Mouse (Mus musculus) liver, embryonic 18 days (tissue): ENCODE measurements around the gene Nipsnap1. TPM values are rescaled to one million over a fixed set of nuclear protein-coding genes. Genes with fewer than 3 reads are reported as not detected.

ENCODE experiments used
- polyA plus RNA-seq: library from polyadenylated mRNA; depleted of rRNA; stranded (reverse); fragments of >200 nt; gene quantifications from 2 replicates; pipeline ENCODE4 v1.2.3, GENCODE M21; 2012; rRNA removed

Nipsnap1 gene
- 65.9 and 74.9 TPM in 2 replicates for polyA plus RNA-seq

GRCm38 (mm10) chr11:4873755-4874475, at the start of gene Nipsnap1:
TSS of gene Nipsnap1 (plus strand) at chr11:4873951.

GRCm38 (mm10) chr11:4849258-4849943, 24.4 kb upstream of the Nipsnap1 start, which contains the start of gene Nf2:
TSS of gene Nf2 (minus strand) at chr11:4849536.

GRCm38 (mm10) chr11:4894848-4895816, 21.4 kb downstream of the Nipsnap1 start, which contains the start of gene Thoc5:
TSS of gene Thoc5 (plus strand) at chr11:4895320.

Other genes with a start within 250 kb of the Nipsnap1 start
- gene Ascc2, start 236.2 kb upstream of the Nipsnap1 start, polyA plus RNA-seq = 8.2 and 9.7 TPM in 2 replicates
- gene Uqcr10, start 169.6 kb upstream of the Nipsnap1 start, polyA plus RNA-seq = 845 and 849 TPM in 2 replicates
- gene Zmat5, start 169.3 kb upstream of the Nipsnap1 start, polyA plus RNA-seq = 13.1 and 14.5 TPM in 2 replicates
- gene Cabp7, start 127.2 kb upstream of the Nipsnap1 start, polyA plus RNA-seq = not detected in 2 replicates
- 10.5 and 12.2 TPM in 2 replicates for gene Nf2, start 24.4 kb upstream of the Nipsnap1 start, polyA plus RNA-seq
- 10.6 and 10.8 TPM in 2 replicates for gene Thoc5, start 21.4 kb downstream of the Nipsnap1 start, polyA plus RNA-seq
- 0.07 and 0.08 TPM in 2 replicates for gene Nefh, start 74.1 kb downstream of the Nipsnap1 start, polyA plus RNA-seq
- 34.2 and 43.2 TPM in 2 replicates for gene Ap1b1, start 112.9 kb downstream of the Nipsnap1 start, polyA plus RNA-seq
- gene Rasl10a, start 184.2 kb downstream of the Nipsnap1 start, polyA plus RNA-seq = 0.36 and 0.44 TPM in 2 replicates
- 10.7 and 12.1 TPM in 2 replicates for gene Gas2l1, start 191.4 kb downstream of the Nipsnap1 start, polyA plus RNA-seq
- 10.1 and 11.4 TPM in 2 replicates for gene Rhbdd3, start 225.0 kb downstream of the Nipsnap1 start, polyA plus RNA-seq
- gene Ewsr1, start 225.3 kb downstream of the Nipsnap1 start, polyA plus RNA-seq = 162 and 183 TPM in 2 replicates